15 mouse cellular contexts compared by ENCODE assay signal in genomic region chr1:42277130-42277529, GRCm38 (mm10).
"Had no signal": no experiment of that assay in that cellular context is flagged by ENCODE, and none has a peak within 500 bp of the region (broad histone marks: within the 10 kb centered on the region; RNA-seq: fewer than 3 reads in every experiment).

No protein-coding gene starts in this region.

- H3K4me3 ChIP-seq: limb, embryonic 12.5 days; liver, embryonic 13.5 days; lung, embryonic 15.5 days; megakaryocyte, embryonic 14.5 days; neural tube, embryonic 12.5 days; stomach, embryonic 15.5 days had no signal

- H3K4me1 ChIP-seq: limb, embryonic 12.5 days; liver, embryonic 13.5 days; lung, embryonic 15.5 days; megakaryocyte, embryonic 14.5 days; neural tube, embryonic 12.5 days; stomach, embryonic 15.5 days had no signal

- H3K27me3 ChIP-seq: limb, embryonic 12.5 days; liver, embryonic 13.5 days; lung, embryonic 15.5 days; megakaryocyte, embryonic 14.5 days; neural tube, embryonic 12.5 days; stomach, embryonic 15.5 days had no signal

- DNase-seq: kidney, adult 8-10 months; kidney, postnatal 25 days; liver; liver, embryonic 13.5 days; liver, postnatal 0 days; lung, postnatal 14 days; retina, postnatal 1 day; thymus, adult 2 months; thymus, postnatal 36 days had no signal

- H3K9me3 ChIP-seq: limb, embryonic 12.5 days; liver, embryonic 13.5 days; lung, embryonic 15.5 days; stomach, embryonic 15.5 days had no signal

- ATAC-seq: liver, postnatal 0 days had no signal

- H3K36me3 ChIP-seq: limb, embryonic 12.5 days; liver, embryonic 13.5 days; lung, embryonic 15.5 days; neural tube, embryonic 12.5 days; stomach, embryonic 15.5 days had no signal

- H3K4me2 ChIP-seq: limb, embryonic 12.5 days; liver, embryonic 13.5 days; lung, embryonic 15.5 days; neural tube, embryonic 12.5 days; stomach, embryonic 15.5 days had no signal

- H3K27ac ChIP-seq: limb, embryonic 12.5 days; liver, embryonic 13.5 days; lung, embryonic 15.5 days; macrophage; neural tube, embryonic 12.5 days; stomach, embryonic 15.5 days had no signal

- H3K9ac ChIP-seq: limb, embryonic 12.5 days; liver, embryonic 13.5 days; liver, postnatal 0 days; lung, embryonic 15.5 days; neural tube, embryonic 12.5 days; stomach, embryonic 15.5 days had no signal
